Mouse (Mus musculus): ENCODE data around the gene Optn. TPM values are rescaled to one million over a fixed set of nuclear protein-coding genes. Genes with fewer than 3 reads are reported as not detected.

The Optn gene
- total RNA-seq (2021) = 10 to 100 TPM; 76.3 to 100.0 TPM
- polyA plus RNA-seq (2012; rRNA removed) = 16.5 and 18.6 TPM in 2 replicates
- long read RNA-seq, transcript Optn-202 (14 exons, 2,614 nt) = major isoform, 82 of 141 reads
- long read RNA-seq, transcript Optn-201 (15 exons, 2,411 nt) = minor isoform, 10 of 141 reads
- long read RNA-seq, partial matches to known transcripts = 9 of 141 reads
- long read RNA-seq, other reads (novel, unspliced or antisense) = 40 of 141 reads

GRCm38 (mm10) chr2:5063299-5064205 lies at the start of gene Optn:
Optn (minus strand) TSS chr2:5064051.
- peaks cover 4% of the 10 kb centered on the region for H3K4me1 ChIP-seq (ENCODE audit: control insufficient read depth, insufficient read depth, low read length)
- H3K9ac ChIP-seq (ENCODE audit: low read depth, low read length) = peak within 1 kb of the TSS; percentile 65
- intact Hi-C loops (cut with DNase I) = loop anchor here (2.0 kb wide), 1 partner anchor 15 kb away; no protein-coding TSS in a partner anchor
- peak within 1 kb of the TSS; percentile 84 for H3K27ac ChIP-seq
- DNase-seq = peak; percentile 90 to 93
- no peaks in the 10 kb centered on the region for H3K27me3 ChIP-seq (ENCODE audit: control insufficient read depth, insufficient read depth, low read length)
- 2% methylated on average over 63 of the region's 63 CpGs for WGBS
- no peaks in the 10 kb centered on the region for H3K36me3 ChIP-seq (ENCODE audit: control insufficient read depth, insufficient read depth, low read length)
- H3K79me2 ChIP-seq (replicated peaks; ENCODE audit: control insufficient read depth, insufficient read depth, low read length) = 0 out of 2 replicates have a peak, but pooled peaks cover 2% of the 10 kb centered on the region
- peak within 1 kb of the TSS; percentile 73 for H3K4me3 ChIP-seq
- no peak for TF ChIP-seq CTCF (IDR thresholded peaks at IDR 0.05)
- peak; percentile 45; the same call in 1 of the 2 replicates for TF ChIP-seq POLR2A (IDR thresholded peaks at IDR 0.05; ENCODE audit: insufficient read depth, low read depth, low read length)
- 0 out of 2 replicates have a peak, but pooled peaks have one; percentile 33 for TF ChIP-seq EP300 (IDR thresholded peaks at IDR 0.05; ENCODE audit: insufficient read depth, low read depth, low read length)

GRCm38 (mm10) chr2:5112785-5113291 lies 49.0 kb upstream of the Optn start:
- DNase-seq = no peak
- Histone ChIP-seq H3K4me3 (no peak overlapping the region), H3K9ac (ENCODE audit: low read depth, low read length) (no peak overlapping the region), H3K4me1 (ENCODE audit: control insufficient read depth, insufficient read depth, low read length) (no peaks in the 10 kb centered on the region), H3K27ac (no peak overlapping the region), H3K36me3 (ENCODE audit: control insufficient read depth, insufficient read depth, low read length) (no peaks in the 10 kb centered on the region), H3K79me2 (replicated peaks; ENCODE audit: control insufficient read depth, insufficient read depth, low read length) (no peaks in the 10 kb centered on the region), H3K27me3 (ENCODE audit: control insufficient read depth, insufficient read depth, low read length) (no peaks in the 10 kb centered on the region)
- intact Hi-C loops (cut with DNase I) = no loop called here
- TF ChIP-seq CTCF (IDR thresholded peaks at IDR 0.05) (no peak), POLR2A (IDR thresholded peaks at IDR 0.05; ENCODE audit: insufficient read depth, low read depth, low read length) (no peak)
- WGBS = 12% methylated on average over 8 of the region's 8 CpGs

- 54% methylated on average over 1 of the region's 1 CpGs for WGBS
- no peak overlapping the region for H3K4me3 ChIP-seq
- no peak for DNase-seq
- no peak for TF ChIP-seq CTCF (IDR thresholded peaks at IDR 0.05)
- no peak for TF ChIP-seq EP300 (IDR thresholded peaks at IDR 0.05; ENCODE audit: insufficient read depth, low read depth, low read length)
- no peak for TF ChIP-seq POLR2A (IDR thresholded peaks at IDR 0.05; ENCODE audit: insufficient read depth, low read depth, low read length)
- no peak overlapping the region for H3K27ac ChIP-seq
- no peak overlapping the region for H3K9ac ChIP-seq (ENCODE audit: low read depth, low read length)
- H3K27me3 ChIP-seq (ENCODE audit: control insufficient read depth, insufficient read depth, low read length) = no peaks in the 10 kb centered on the region
- H3K4me1 ChIP-seq (ENCODE audit: control insufficient read depth, insufficient read depth, low read length) = no peaks in the 10 kb centered on the region
- H3K36me3 ChIP-seq (ENCODE audit: control insufficient read depth, insufficient read depth, low read length) = no peaks in the 10 kb centered on the region
- intact Hi-C loops (cut with DNase I) = no loop called here
- no peaks in the 10 kb centered on the region for H3K79me2 ChIP-seq (replicated peaks; ENCODE audit: control insufficient read depth, insufficient read depth, low read length)
Observed at GRCm38 (mm10) chr2:5102891-5103290, 39.0 kb upstream of the Optn start.

GRCm38 (mm10) chr2:5101743-5102245 lies 37.9 kb upstream of the Optn start:
- intact Hi-C loops (cut with DNase I) = no loop called here
- no peaks in the 10 kb centered on the region for H3K36me3 ChIP-seq (ENCODE audit: control insufficient read depth, insufficient read depth, low read length)
- no peak overlapping the region for H3K27ac ChIP-seq
- no peaks in the 10 kb centered on the region for H3K79me2 ChIP-seq (replicated peaks; ENCODE audit: control insufficient read depth, insufficient read depth, low read length)
- no peak overlapping the region for H3K4me3 ChIP-seq
- H3K4me1 ChIP-seq (ENCODE audit: control insufficient read depth, insufficient read depth, low read length) = no peaks in the 10 kb centered on the region
- DNase-seq = no peak
- TF ChIP-seq CTCF (IDR thresholded peaks at IDR 0.05) (no peak), EP300 (IDR thresholded peaks at IDR 0.05; ENCODE audit: insufficient read depth, low read depth, low read length) (no peak), POLR2A (IDR thresholded peaks at IDR 0.05; ENCODE audit: insufficient read depth, low read depth, low read length) (no peak)
- H3K27me3 ChIP-seq (ENCODE audit: control insufficient read depth, insufficient read depth, low read length) = no peaks in the 10 kb centered on the region
- H3K9ac ChIP-seq (ENCODE audit: low read depth, low read length) = no peak overlapping the region
- WGBS = 76% methylated on average over 10 of the region's 10 CpGs

- H3K27ac ChIP-seq = no peak overlapping the region
- intact Hi-C loops (cut with DNase I) = no loop called here
- H3K36me3 ChIP-seq (ENCODE audit: control insufficient read depth, insufficient read depth, low read length) = no peaks in the 10 kb centered on the region
- DNase-seq = no peak
- H3K9ac ChIP-seq (ENCODE audit: low read depth, low read length) = no peak overlapping the region
- H3K27me3 ChIP-seq (ENCODE audit: control insufficient read depth, insufficient read depth, low read length) = no peaks in the 10 kb centered on the region
- no peaks in the 10 kb centered on the region for H3K4me1 ChIP-seq (ENCODE audit: control insufficient read depth, insufficient read depth, low read length)
- TF ChIP-seq EP300 (IDR thresholded peaks at IDR 0.05; ENCODE audit: insufficient read depth, low read depth, low read length) = no peak
- TF ChIP-seq CTCF (IDR thresholded peaks at IDR 0.05) = no peak
- no peak for TF ChIP-seq POLR2A (IDR thresholded peaks at IDR 0.05; ENCODE audit: insufficient read depth, low read depth, low read length)
- 86% methylated on average over 6 of the region's 6 CpGs for WGBS
- H3K4me3 ChIP-seq = no peak overlapping the region
- H3K79me2 ChIP-seq (replicated peaks; ENCODE audit: control insufficient read depth, insufficient read depth, low read length) = no peaks in the 10 kb centered on the region
Observed at GRCm38 (mm10) chr2:5099176-5099575, 35.3 kb upstream of the Optn start.

Data from heart, adult 2 months (tissue).